Comparison of ENCODE assay signal across 8 mouse cellular contexts in genomic region chr5:73256352-73257065, GRCm38 (mm10). TPM values are rescaled to one million over a fixed set of nuclear protein-coding genes. Genes with fewer than 3 reads are reported as not detected.
DNase-seq lines count a peak whose midpoint lies in the region; ATAC-seq lines count a peak whose summit lies in the region.

Gene Fryl (minus strand): TSS chr5:73256619.

- peak; percentile 99 for ATAC-seq in hindbrain, embryonic 15.5 days (ENCODE audit: low FRiP score, low read depth)

- H3K4me2 ChIP-seq in hindbrain, embryonic 15.5 days: peak within 1 kb of the TSS; percentile 65

- H3K9me3 ChIP-seq in hindbrain, embryonic 15.5 days: no peaks in the 10 kb centered on the region

- peak within 1 kb of the TSS; percentile 92 for H3K27ac ChIP-seq in hindbrain, embryonic 15.5 days (replicated peaks)

- peaks cover 29% of the 10 kb centered on the region for H3K4me1 ChIP-seq in hindbrain, embryonic 15.5 days (replicated peaks)

- DNase-seq in T-cell, adult 2 months (ENCODE audit: low spot score): peak; percentile 96
- peak; percentile 92 to 96 for DNase-seq in cerebellum, postnatal 36 days
- peak; percentile 87 to 94 for DNase-seq in frontal cortex, postnatal 36 days (ENCODE audit: low spot score in 2 of 2)
- peak; percentile 96 for DNase-seq in left cerebral cortex, adult 11 months (ENCODE audit: low spot score)
- peak; percentile 96 to 97 for DNase-seq in lung, postnatal 4 days
- peak; percentile 96 for DNase-seq in retina, postnatal 7 days (ENCODE audit: low read depth, low spot score)
- peak; percentile 75 for DNase-seq in urinary bladder, adult 2 months (ENCODE audit: low spot score)

- under 1% methylated on average over 42 of the region's 44 CpGs for WGBS in hindbrain, embryonic 15.5 days

- peaks cover 4% of the 10 kb centered on the region; the same call in 1 of the 2 replicates for H3K27me3 ChIP-seq in hindbrain, embryonic 15.5 days

- no peaks in the 10 kb centered on the region for H3K36me3 ChIP-seq in hindbrain, embryonic 15.5 days

- peak within 1 kb of the TSS; percentile 83 for H3K9ac ChIP-seq in hindbrain, embryonic 15.5 days

- H3K4me3 ChIP-seq in hindbrain, embryonic 15.5 days: peak within 1 kb of the TSS; percentile 85

RNA-seq across cellular contexts. Expression of gene Fryl, which starts in this region (rescaled TPM):
- polyA plus RNA-seq in hindbrain, embryonic 15.5 days (2015; fragmentation: Nextera tagmentation; extraction: Ambion mirVana): 40.1 and 43.1 TPM in 2 replicates
- polyA plus RNA-seq in urinary bladder, adult 2 months (2012; rRNA removed): 35.4 and 52.6 TPM in 2 replicates

Comparison
In these comparisons a context has a peak if more than half of its experiments do, and no peak if none do; other contexts are left out.
1. Peak in every context shown above with its lines: DNase-seq, ATAC-seq, H3K4me3 ChIP-seq and H3K27ac ChIP-seq.